Mouse (Mus musculus) midbrain, embryonic 12.5 days (tissue): ENCODE data around the gene Gcnt4. TPM values are rescaled to one million over a fixed set of nuclear protein-coding genes. Genes with fewer than 3 reads are reported as not detected.
"Not testable (repeated sequence)": the region's sequence is repeated elsewhere in the genome, so short reads cannot be mapped to it uniquely, and the experiment has no call there.

Experiments
- ATAC-seq: fragments of 200-750 bp; cut with Nextera tagmentation; 2 replicates; pipeline ENCODE4 v1.8.0; 2017; ENCODE audit warnings: low read depth, moderate TSS enrichment, moderate library complexity; ENCODE audit not compliant: low FRiP score
- H3K27ac ChIP-seq: fragments of 300-500 bp; sonication (generic); replicated peaks from 2 replicates; pipeline ENCODE4 v1.5.1; 2016; ENCODE audit warnings: mild to moderate bottlenecking
- H3K27me3 ChIP-seq: fragments of 300-500 bp; sonication (generic); 2 replicates; pipeline ENCODE4 v1.6.1; 2016; ENCODE audit warnings: mild to moderate bottlenecking
- H3K36me3 ChIP-seq: fragments of 300-500 bp; sonication (generic); 2 replicates; pipeline ENCODE4 v1.6.1; 2016
- H3K4me1 ChIP-seq: fragments of 300-500 bp; sonication (generic); 2 replicates; pipeline ENCODE4 v1.6.1; 2016
- H3K4me2 ChIP-seq: fragments of 300-500 bp; sonication (generic); replicated peaks from 2 replicates; pipeline ENCODE4 v1.6.1; 2016; ENCODE audit warnings: mild to moderate bottlenecking, moderate library complexity
- H3K4me3 ChIP-seq: fragments of 300-500 bp; sonication (generic); 2 replicates; pipeline ENCODE4 v1.5.1; 2016; ENCODE audit warnings: mild to moderate bottlenecking
- H3K9ac ChIP-seq: fragments of 300-500 bp; sonication (generic); replicated peaks from 2 replicates; pipeline ENCODE4 v1.6.1; 2016; ENCODE audit warnings: mild to moderate bottlenecking, moderate library complexity
- H3K9me3 ChIP-seq: fragments of 300-500 bp; sonication (generic); 2 replicates; pipeline ENCODE4 v1.6.1; 2016; ENCODE audit warnings: mild to moderate bottlenecking
- WGBS: fragments of 180-500 bp; shearing (Covaris S2); methylation state at CpG from one replicate; pipeline ENCODE4 v1.1.7; 2016; 5-methylcytosine and 5-hydroxymethylcytosine counted together
- polyA plus RNA-seq: library from polyadenylated mRNA; unstranded; fragments of >200 nt; fragmentation: Nextera tagmentation; extraction: Ambion mirVana; gene quantifications from 2 replicates; pipeline ENCODE4 v1.2.1, GENCODE M21; 2016

The Gcnt4 gene
- polyA plus RNA-seq, 1 experiment from 2014 or later = 0.23 TPM

- H3K27me3 ChIP-seq = peaks cover 45% of the 10 kb centered on the region
- H3K4me3 ChIP-seq = no peak overlapping the region
- H3K9me3 ChIP-seq = no peaks in the 10 kb centered on the region
- H3K27ac ChIP-seq = no peak overlapping the region
- no peaks in the 10 kb centered on the region for H3K36me3 ChIP-seq
- H3K4me2 ChIP-seq = no peak overlapping the region
- no peak overlapping the region for H3K9ac ChIP-seq
- H3K4me1 ChIP-seq = peaks cover 20% of the 10 kb centered on the region
- ATAC-seq = no peak
- WGBS = 20% methylated on average over 8 of the region's 8 CpGs
These were observed 4.0 kb downstream of the Gcnt4 start for GRCm38 (mm10) chr13:96928432-96929039.

- no peak overlapping the region for H3K9ac ChIP-seq
- no peak overlapping the region for H3K4me2 ChIP-seq
- H3K4me3 ChIP-seq = no peak overlapping the region
- no peaks in the 10 kb centered on the region for H3K36me3 ChIP-seq
- peaks cover 9% of the 10 kb centered on the region for H3K4me1 ChIP-seq
- H3K9me3 ChIP-seq = no peaks in the 10 kb centered on the region
- 0 out of 2 replicates have a peak, but pooled peaks cover 5% of the 10 kb centered on the region for H3K27me3 ChIP-seq
- no peak for ATAC-seq
- no peak overlapping the region for H3K27ac ChIP-seq
- WGBS = 89% methylated on average over 5 of the region's 5 CpGs
These were observed 8.3 kb downstream of the Gcnt4 start for GRCm38 (mm10) chr13:96932745-96933144.

- Histone ChIP-seq H3K9ac (no peak overlapping the region), H3K4me1 (peaks cover 7% of the 10 kb centered on the region), H3K9me3 (no peaks in the 10 kb centered on the region), H3K36me3 (no peaks in the 10 kb centered on the region), H3K27me3 (no peaks in the 10 kb centered on the region), H3K4me3 (no peak overlapping the region), H3K4me2 (no peak overlapping the region), H3K27ac (no peak overlapping the region)
- ATAC-seq = no peak
- WGBS = 86% methylated on average over 8 of the region's 8 CpGs
These were observed 8.9 kb downstream of the Gcnt4 start for GRCm38 (mm10) chr13:96933367-96933766.

- no peaks in the 10 kb centered on the region for H3K4me1 ChIP-seq
- no peak for ATAC-seq
- H3K27me3 ChIP-seq = no peaks in the 10 kb centered on the region
- no peaks in the 10 kb centered on the region for H3K36me3 ChIP-seq
- no peak overlapping the region for H3K9ac ChIP-seq
- WGBS = 75% methylated on average over 6 of the region's 6 CpGs
- H3K9me3 ChIP-seq = no peaks in the 10 kb centered on the region
- H3K4me2 ChIP-seq = no peak overlapping the region
- no peak overlapping the region for H3K4me3 ChIP-seq
- H3K27ac ChIP-seq = no peak overlapping the region
These were observed 11.8 kb downstream of the Gcnt4 start for GRCm38 (mm10) chr13:96936173-96936777.

- Histone ChIP-seq H3K4me2 (no peak overlapping the region), H3K27me3 (no peaks in the 10 kb centered on the region), H3K9me3 (no peaks in the 10 kb centered on the region), H3K4me1 (no peaks in the 10 kb centered on the region), H3K36me3 (no peaks in the 10 kb centered on the region), H3K4me3 (no peak overlapping the region), H3K9ac (no peak overlapping the region), H3K27ac (no peak overlapping the region)
- no peak for ATAC-seq
- 77% methylated on average over 10 of the region's 10 CpGs for WGBS
These were observed 12.6 kb downstream of the Gcnt4 start for GRCm38 (mm10) chr13:96937059-96937558.

GRCm38 (mm10) chr13:96939680-96940079 is 15.2 kb downstream of the Gcnt4 start:
- H3K4me1 ChIP-seq = no peaks in the 10 kb centered on the region
- no peak overlapping the region for H3K4me3 ChIP-seq
- WGBS = 87% methylated on average over 10 of the region's 10 CpGs
- H3K36me3 ChIP-seq = no peaks in the 10 kb centered on the region
- no peaks in the 10 kb centered on the region for H3K9me3 ChIP-seq
- no peak overlapping the region for H3K4me2 ChIP-seq
- H3K27ac ChIP-seq = no peak overlapping the region
- ATAC-seq = no peak
- no peaks in the 10 kb centered on the region for H3K27me3 ChIP-seq
- no peak overlapping the region for H3K9ac ChIP-seq

- 88% methylated on average over 11 of the region's 11 CpGs for WGBS
- not testable (repeated sequence) for H3K27ac ChIP-seq, H3K4me2 ChIP-seq, H3K4me3 ChIP-seq, H3K27me3 ChIP-seq, H3K9ac ChIP-seq, ATAC-seq, H3K36me3 ChIP-seq, H3K4me1 ChIP-seq, H3K9me3 ChIP-seq
These were observed 17.0 kb downstream of the Gcnt4 start for GRCm38 (mm10) chr13:96941481-96941880.

- Histone ChIP-seq H3K4me3 (no peak overlapping the region), H3K4me1 (no peaks in the 10 kb centered on the region), H3K4me2 (no peak overlapping the region), H3K9ac (no peak overlapping the region), H3K36me3 (no peaks in the 10 kb centered on the region), H3K27me3 (no peaks in the 10 kb centered on the region), H3K9me3 (no peaks in the 10 kb centered on the region), H3K27ac (no peak overlapping the region)
- WGBS = 56% methylated on average over 3 of the region's 3 CpGs
- no peak for ATAC-seq
These were observed 19.1 kb downstream of the Gcnt4 start for GRCm38 (mm10) chr13:96943571-96943970.

- no peak overlapping the region for H3K4me3 ChIP-seq
- 89% methylated on average over 4 of the region's 4 CpGs for WGBS
These were observed 21.3 kb downstream of the Gcnt4 start for GRCm38 (mm10) chr13:96945748-96946147.

GRCm38 (mm10) chr13:96947722-96948121 is 23.2 kb downstream of the Gcnt4 start:
- ATAC-seq = no peak

More at GRCm38 (mm10) chr13:96945748-96946147, 21.3 kb downstream of the Gcnt4 start:
- H3K27ac ChIP-seq = no peak overlapping the region
- no peaks in the 10 kb centered on the region for H3K4me1 ChIP-seq
- no peaks in the 10 kb centered on the region for H3K36me3 ChIP-seq
- no peak overlapping the region for H3K4me2 ChIP-seq
- H3K9me3 ChIP-seq = no peaks in the 10 kb centered on the region
- H3K9ac ChIP-seq = no peak overlapping the region
- no peak for ATAC-seq
- no peaks in the 10 kb centered on the region for H3K27me3 ChIP-seq

GRCm38 (mm10) chr13:96951880-96952279 is 27.4 kb downstream of the Gcnt4 start:
- Histone ChIP-seq H3K9me3 (no peaks in the 10 kb centered on the region), H3K27ac (no peak overlapping the region), H3K27me3 (no peaks in the 10 kb centered on the region), H3K9ac (no peak overlapping the region), H3K4me1 (no peaks in the 10 kb centered on the region), H3K36me3 (no peaks in the 10 kb centered on the region), H3K4me3 (no peak overlapping the region), H3K4me2 (no peak overlapping the region)
- ATAC-seq = no peak
- WGBS = 67% methylated on average over 2 of the region's 2 CpGs

More at GRCm38 (mm10) chr13:96947722-96948121, 23.2 kb downstream of the Gcnt4 start:
- Histone ChIP-seq H3K9me3 (no peaks in the 10 kb centered on the region), H3K4me1 (no peaks in the 10 kb centered on the region), H3K36me3 (no peaks in the 10 kb centered on the region), H3K27ac (no peak overlapping the region), H3K4me2 (no peak overlapping the region), H3K4me3 (no peak overlapping the region), H3K9ac (no peak overlapping the region), H3K27me3 (no peaks in the 10 kb centered on the region)
- 89% methylated on average over 7 of the region's 7 CpGs for WGBS

GRCm38 (mm10) chr13:96956466-96956865 is 32.0 kb downstream of the Gcnt4 start:
- Histone ChIP-seq H3K27me3 (no peaks in the 10 kb centered on the region), H3K4me2 (no peak overlapping the region)
- 95% methylated on average over 6 of the region's 6 CpGs for WGBS

More at GRCm38 (mm10) chr13:96956466-96956865, 32.0 kb downstream of the Gcnt4 start:
- H3K9ac ChIP-seq = no peak overlapping the region
- no peak overlapping the region for H3K27ac ChIP-seq
- H3K36me3 ChIP-seq = no peaks in the 10 kb centered on the region
- H3K9me3 ChIP-seq = no peaks in the 10 kb centered on the region
- no peak overlapping the region for H3K4me3 ChIP-seq
- no peak for ATAC-seq
- H3K4me1 ChIP-seq = no peaks in the 10 kb centered on the region
